11 mouse cellular contexts compared by ENCODE assay signal in genomic region chr4:76424324-76425229, GRCm38 (mm10).
A peak's percentile ranks its signal among the peaks of the same experiment; 100 is the strongest.
DNase-seq lines count a peak whose midpoint lies in the region; ATAC-seq lines count a peak whose summit lies in the region.
"Had no signal": no experiment of that assay in that cellular context is flagged by ENCODE, and none has a peak within 500 bp of the region (broad histone marks: within the 10 kb centered on the region; RNA-seq: fewer than 3 reads in every experiment).

No protein-coding gene starts in this region.

- H3K4me2 ChIP-seq in kidney, embryonic 15.5 days: no peak overlapping the region
- peak overlapping the region; percentile 28 for H3K4me2 ChIP-seq in stomach, embryonic 16.5 days (ENCODE audit: low read depth, low read length)
- H3K4me2 ChIP-seq: embryonic facial prominence, embryonic 13.5 days; hindbrain, embryonic 14.5 days; limb, embryonic 15.5 days had no signal

- H3K27me3 ChIP-seq in kidney, embryonic 15.5 days: no peaks in the 10 kb centered on the region
- no peaks in the 10 kb centered on the region for H3K27me3 ChIP-seq in stomach, embryonic 16.5 days (ENCODE audit: control insufficient read depth, insufficient read depth, low read length)
- H3K27me3 ChIP-seq: embryonic facial prominence, embryonic 13.5 days; limb, embryonic 15.5 days had no signal

- H3K9me3 ChIP-seq in kidney, embryonic 15.5 days (replicated peaks): no peaks in the 10 kb centered on the region
- H3K9me3 ChIP-seq in stomach, embryonic 16.5 days (replicated peaks; ENCODE audit: control insufficient read depth, low read length): no peaks in the 10 kb centered on the region
- H3K9me3 ChIP-seq: embryonic facial prominence, embryonic 13.5 days; limb, embryonic 15.5 days had no signal

- H3K27ac ChIP-seq in kidney, embryonic 15.5 days: 0 out of 2 replicates have a peak overlapping the region, but pooled peaks have one; percentile 22
- H3K27ac ChIP-seq in stomach, embryonic 16.5 days (ENCODE audit: low read length): peak overlapping the region; percentile 50
- H3K27ac ChIP-seq: embryonic facial prominence, embryonic 13.5 days; hindbrain, embryonic 14.5 days; limb, embryonic 15.5 days had no signal

- no peak overlapping the region for H3K4me3 ChIP-seq in kidney, embryonic 15.5 days (replicated peaks)
- no peak overlapping the region for H3K4me3 ChIP-seq in stomach, embryonic 16.5 days (replicated peaks; ENCODE audit: low read length)
- H3K4me3 ChIP-seq: embryonic facial prominence, embryonic 13.5 days; limb, embryonic 15.5 days had no signal

- 64% methylated on average over 9 of the region's 9 CpGs for WGBS in kidney, embryonic 15.5 days
- 30% methylated on average over 9 of the region's 9 CpGs for WGBS in stomach, embryonic 16.5 days

- no peaks in the 10 kb centered on the region for H3K36me3 ChIP-seq in kidney, embryonic 15.5 days
- no peaks in the 10 kb centered on the region for H3K36me3 ChIP-seq in stomach, embryonic 16.5 days (ENCODE audit: control insufficient read depth, insufficient read depth, low read length)
- H3K36me3 ChIP-seq: embryonic facial prominence, embryonic 13.5 days; limb, embryonic 15.5 days had no signal

- DNase-seq in adrenal gland, adult (ENCODE audit: inconsistent age in 2 of 2, low spot score in 1 of 2): peak; percentile 33 to 89
- no peak for DNase-seq in adrenal gland, postnatal 4 days (ENCODE audit: low spot score in 2 of 2)
- DNase-seq in right cerebral cortex, adult 18-20 months: peak; percentile 56
- DNase-seq in right cerebral cortex, postnatal 4 days: no peak
- DNase-seq in B cell, adult 2 months: no peak
- no peak for DNase-seq in cerebellum, postnatal 36 days

- no peak overlapping the region for H3K9ac ChIP-seq in kidney, embryonic 15.5 days
- no peak overlapping the region for H3K9ac ChIP-seq in stomach, embryonic 16.5 days (ENCODE audit: low read length)
- H3K9ac ChIP-seq: embryonic facial prominence, embryonic 13.5 days; hindbrain, embryonic 14.5 days; limb, embryonic 15.5 days had no signal

- H3K4me1 ChIP-seq in kidney, embryonic 15.5 days: peaks cover 8% of the 10 kb centered on the region
- 0 out of 2 replicates have a peak, but pooled peaks cover 3% of the 10 kb centered on the region for H3K4me1 ChIP-seq in stomach, embryonic 16.5 days (ENCODE audit: control insufficient read depth, insufficient read depth, low read length)
- H3K4me1 ChIP-seq: limb, embryonic 15.5 days had no signal

- no peak for ATAC-seq in kidney, embryonic 15.5 days (replicated peaks; ENCODE audit: low FRiP score)
- peak; percentile 79 for ATAC-seq in stomach, embryonic 16.5 days (ENCODE audit: insufficient read depth, low FRiP score)

Comparison
In these comparisons a context has a peak if more than half of its experiments do, and no peak if none do; other contexts are left out.
1. DNase-seq: peak in adrenal gland, adult (2 of 2) and right cerebral cortex, adult 18-20 months (single experiment); none in adrenal gland, postnatal 4 days (0 of 2), right cerebral cortex, postnatal 4 days (single experiment), B cell, adult 2 months (0 of 2) and cerebellum, postnatal 36 days (0 of 2).